Mouse (Mus musculus) right cerebral cortex, adult 2 months (tissue): ENCODE results near the gene F11r.
A peak's percentile ranks its signal among the peaks of the same experiment; 100 is the strongest.

Experiments used
- DNase-seq, 2 experiments: peaks; one replicate each; pipeline ENCODE4 v3.0.0; 2021 to 2022; ENCODE audit warnings: low spot score in 2 of 2

Gene F11r

GRCm38 (mm10) chr1:171437264-171438013, at the start of gene F11r:
TSS of gene F11r (plus strand) at chr1:171437535.
- DNase-seq = peak in 1 of 2 experiments; percentile 11

GRCm38 (mm10) chr1:171388376-171389102, 48.8 kb upstream of the F11r start, which contains the start of gene Arhgap30:
TSS of gene Arhgap30 (plus strand) at chr1:171388954.
- DNase-seq = no peak

GRCm38 (mm10) chr1:171390101-171390500, 47.2 kb upstream of the F11r start:
- DNase-seq = no peak

- DNase-seq = no peak
These were observed 35.5 kb upstream of the F11r start for GRCm38 (mm10) chr1:171401821-171402220.

- no peak for DNase-seq
These were observed 34.3 kb upstream of the F11r start for GRCm38 (mm10) chr1:171402991-171403390.

- no peak for DNase-seq
These were observed 30.1 kb upstream of the F11r start for GRCm38 (mm10) chr1:171407263-171407662.

GRCm38 (mm10) chr1:171410231-171410630, 27.1 kb upstream of the F11r start:
- DNase-seq = no peak

GRCm38 (mm10) chr1:171410947-171411484, 26.3 kb upstream of the F11r start, which contains the start of gene Usf1:
TSS of gene Usf1 (plus strand) at chr1:171411313.
- peak; percentile 94 to 96 for DNase-seq

GRCm38 (mm10) chr1:171411492-171411941, 25.8 kb upstream of the F11r start:
- no peak for DNase-seq

- peak; percentile 18 to 43 for DNase-seq
These were observed 25.3 kb upstream of the F11r start for GRCm38 (mm10) chr1:171412001-171412441.

- peak; percentile 24 to 26 for DNase-seq
These were observed 24.9 kb upstream of the F11r start for GRCm38 (mm10) chr1:171412446-171412845.

GRCm38 (mm10) chr1:171413608-171414007, 23.7 kb upstream of the F11r start:
- DNase-seq = no peak

GRCm38 (mm10) chr1:171418660-171419059, 18.7 kb upstream of the F11r start, which contains the start of gene Tstd1:
TSS of gene Tstd1 (plus strand) at chr1:171418872.
- DNase-seq = no peak

GRCm38 (mm10) chr1:171419291-171419882, 17.9 kb upstream of the F11r start:
- no peak for DNase-seq

- DNase-seq = no peak
These were observed 17.4 kb upstream of the F11r start for GRCm38 (mm10) chr1:171419905-171420304.

GRCm38 (mm10) chr1:171422504-171423095, 14.7 kb upstream of the F11r start:
- DNase-seq = no peak

GRCm38 (mm10) chr1:171424638-171425037, 12.7 kb upstream of the F11r start:
- DNase-seq = no peak

- no peak for DNase-seq
These were observed 12.2 kb upstream of the F11r start for GRCm38 (mm10) chr1:171425126-171425525.

- DNase-seq = no peak
These were observed 5.2 kb upstream of the F11r start for GRCm38 (mm10) chr1:171432158-171432557.

GRCm38 (mm10) chr1:171435288-171435814, 2.0 kb upstream of the F11r start:
- no peak for DNase-seq

GRCm38 (mm10) chr1:171435974-171436373, 1.4 kb upstream of the F11r start:
- no peak for DNase-seq
